Mouse (Mus musculus): ENCODE data around the gene Bves.
"Not testable (repeated sequence)": the region's sequence is repeated elsewhere in the genome, so short reads cannot be mapped to it uniquely, and the experiment has no call there.

Bves gene

DNA sequence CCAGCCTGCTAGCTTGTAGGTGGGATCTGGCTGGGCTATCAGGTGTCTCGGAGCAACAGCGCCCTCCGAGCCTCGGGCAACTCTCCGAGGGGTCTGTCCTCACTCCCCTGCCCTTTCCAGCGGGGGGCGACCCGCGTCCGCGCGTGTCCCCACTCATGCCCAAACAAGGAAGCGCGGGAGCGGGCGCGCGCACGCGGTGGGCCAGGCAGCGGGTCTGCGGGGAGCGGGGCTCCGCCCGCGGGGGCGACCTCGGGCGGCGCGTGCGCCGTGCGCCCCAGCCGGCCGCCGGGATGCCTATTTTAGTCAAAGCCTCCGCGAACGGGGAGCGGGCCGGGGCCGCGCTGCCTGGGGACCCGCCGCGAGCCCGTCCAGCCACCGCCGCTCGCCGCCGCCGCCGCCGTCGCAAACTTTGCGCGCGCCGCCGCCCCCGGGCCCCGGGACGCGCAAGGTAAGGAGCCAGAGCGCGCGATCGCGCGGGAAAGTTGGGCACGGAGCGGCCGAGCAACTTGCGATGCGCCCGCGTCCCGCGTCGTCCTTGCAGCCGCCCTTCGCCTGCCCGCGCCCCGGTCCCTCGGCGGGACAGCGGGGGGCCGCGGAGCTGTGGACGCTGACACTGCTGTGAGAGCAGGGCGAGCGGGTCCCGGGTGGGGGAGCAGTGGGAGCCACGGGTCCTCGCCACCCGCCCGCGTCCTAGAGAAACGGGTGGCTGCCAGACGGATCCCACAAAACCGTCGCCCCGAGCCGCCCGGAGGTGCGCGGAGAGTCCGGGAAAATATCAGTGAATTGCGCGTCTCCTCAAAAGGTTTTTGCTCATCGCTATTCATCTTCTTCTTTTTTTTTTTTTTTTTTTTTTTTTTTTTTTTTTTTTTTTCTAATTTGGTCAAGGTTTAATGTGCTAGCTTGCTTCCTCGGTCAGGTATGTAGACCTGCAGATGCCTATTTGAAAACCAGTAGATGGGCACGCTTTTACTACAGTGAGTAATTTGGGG, at the start of gene Bves:
Gene Bves (plus strand): TSS at position 339 of the 989 bp plus-strand sequence.
- DNase-seq (ENCODE audit: low spot score in 2 of 2): no peak

DNA sequence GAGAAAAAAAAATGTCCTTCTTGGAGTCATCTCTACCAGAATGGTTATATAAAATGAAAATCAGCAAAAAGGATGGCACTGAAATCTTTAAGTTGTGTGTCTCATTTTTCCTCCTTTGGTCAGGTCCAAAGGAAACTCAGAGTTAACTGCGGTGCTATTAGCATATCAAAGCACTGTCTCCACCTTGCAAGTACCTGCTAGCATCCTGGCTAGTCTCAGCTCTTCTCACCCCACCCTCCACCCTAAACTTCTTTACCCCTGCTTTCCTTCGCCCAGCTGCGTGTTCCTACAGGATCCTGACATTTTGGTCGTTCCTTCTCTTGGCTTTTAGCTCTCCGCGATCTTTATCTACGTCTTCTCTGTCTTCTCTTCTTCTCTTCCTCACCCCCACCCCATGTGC, 47.2 kb upstream of the Bves start:
- no peak for DNase-seq (ENCODE audit: low spot score in 2 of 2)

DNA sequence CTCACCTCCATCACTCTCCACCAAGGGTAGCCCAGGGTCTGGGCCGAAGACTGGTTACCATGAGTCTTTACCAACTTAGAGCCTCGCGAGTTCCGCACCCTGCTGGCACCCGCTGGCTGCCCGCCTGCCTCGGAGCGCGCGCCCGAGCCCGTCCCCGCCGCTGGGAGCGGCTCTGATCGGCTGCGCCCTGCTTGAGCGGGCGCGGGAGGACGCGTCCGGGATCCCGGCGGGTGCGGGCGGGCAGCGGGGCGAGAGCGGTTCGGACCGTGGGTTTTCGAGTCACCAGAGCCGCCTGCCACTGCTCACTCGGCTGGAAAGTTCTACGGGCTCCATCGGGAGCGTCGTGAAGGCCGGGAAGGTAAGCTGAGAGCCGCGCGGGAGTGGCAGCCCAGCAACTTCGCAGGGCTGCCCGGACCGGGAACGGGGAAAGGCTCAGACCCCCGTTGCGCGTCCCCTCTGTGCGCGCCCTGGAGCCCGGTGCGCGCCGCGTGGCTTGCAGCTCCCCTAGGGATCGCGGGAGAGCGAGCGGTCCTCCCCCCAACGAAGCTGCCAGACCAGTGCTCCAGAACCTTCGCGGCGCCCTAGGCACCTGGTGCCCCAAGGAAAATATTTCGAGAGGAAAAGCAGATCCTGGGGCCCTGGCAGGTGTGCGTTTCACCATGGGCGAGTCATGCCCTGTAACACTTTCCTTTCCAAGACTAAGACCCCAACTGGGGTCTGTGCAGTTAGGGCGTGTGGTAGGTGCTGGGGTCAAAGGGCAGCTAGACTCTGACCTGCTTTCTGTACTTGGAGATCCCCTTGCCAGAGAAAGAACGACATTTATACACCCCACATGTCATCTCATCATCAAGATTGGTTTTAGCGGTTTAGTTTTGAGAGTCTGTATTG, 46.1 kb upstream of the Bves start:
- no peak for DNase-seq (ENCODE audit: low spot score in 2 of 2)

DNA sequence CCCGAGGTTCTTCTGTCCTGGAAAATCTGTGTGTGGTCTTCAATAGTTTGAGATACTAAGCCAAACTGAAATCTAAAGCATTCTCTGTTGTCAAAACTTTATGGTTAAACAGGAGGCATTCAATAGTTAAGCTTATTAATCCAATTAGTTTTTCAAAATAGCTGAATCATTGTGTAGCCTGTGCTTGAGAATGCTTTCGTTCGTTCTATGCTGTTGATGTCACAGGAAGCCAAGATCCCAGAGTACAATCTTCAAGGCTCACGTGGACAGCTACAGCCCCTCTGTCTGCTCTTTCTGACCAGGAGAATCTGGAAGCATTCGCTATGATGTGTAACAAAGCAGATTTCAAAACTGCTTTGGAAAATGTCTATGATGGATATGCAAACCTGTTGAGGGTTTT, 45.0 kb upstream of the Bves start:
- no peak for DNase-seq (ENCODE audit: low spot score in 2 of 2)

DNA sequence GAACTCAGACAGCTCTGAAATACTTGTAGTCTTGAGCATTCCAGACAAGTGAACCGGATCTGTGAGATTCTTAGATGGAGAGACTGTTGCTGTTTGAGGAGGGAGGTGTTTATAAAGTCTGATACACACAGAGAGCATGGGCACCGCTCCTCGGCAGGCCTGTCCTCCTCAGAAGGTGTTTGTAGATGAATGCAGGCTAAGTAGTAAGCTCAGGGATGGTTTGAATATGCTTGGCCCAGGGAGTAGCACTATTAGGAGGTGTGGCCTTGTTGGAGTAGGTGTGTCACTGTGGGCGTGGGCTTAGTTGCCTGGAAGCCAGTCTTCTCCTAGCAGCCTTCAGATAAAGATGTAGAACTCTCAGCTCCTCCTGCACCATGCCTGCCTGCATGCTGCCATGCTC, 43.4 kb upstream of the Bves start:
- DNase-seq (ENCODE audit: low spot score in 2 of 2): not testable (repeated sequence)

DNA sequence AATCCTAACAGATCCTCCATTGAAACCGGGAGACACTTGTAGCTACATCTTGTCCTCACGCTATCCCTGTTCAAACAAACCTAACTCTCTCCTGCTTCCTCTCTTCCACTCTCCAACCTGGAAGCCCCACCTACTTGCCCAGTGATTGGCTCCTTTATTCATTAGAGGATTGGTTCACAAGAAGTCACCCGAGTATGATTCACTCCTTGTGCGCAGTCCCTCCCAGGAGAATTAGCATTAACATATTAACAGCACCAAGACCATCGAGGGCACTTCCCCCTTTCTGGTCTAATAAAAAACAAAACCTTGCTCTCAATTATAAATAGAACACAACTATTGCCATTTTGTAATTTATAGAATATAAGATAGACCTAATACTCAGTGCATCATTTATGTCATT, 40.5 kb upstream of the Bves start:
- no peak for DNase-seq (ENCODE audit: low spot score in 2 of 2)

DNA sequence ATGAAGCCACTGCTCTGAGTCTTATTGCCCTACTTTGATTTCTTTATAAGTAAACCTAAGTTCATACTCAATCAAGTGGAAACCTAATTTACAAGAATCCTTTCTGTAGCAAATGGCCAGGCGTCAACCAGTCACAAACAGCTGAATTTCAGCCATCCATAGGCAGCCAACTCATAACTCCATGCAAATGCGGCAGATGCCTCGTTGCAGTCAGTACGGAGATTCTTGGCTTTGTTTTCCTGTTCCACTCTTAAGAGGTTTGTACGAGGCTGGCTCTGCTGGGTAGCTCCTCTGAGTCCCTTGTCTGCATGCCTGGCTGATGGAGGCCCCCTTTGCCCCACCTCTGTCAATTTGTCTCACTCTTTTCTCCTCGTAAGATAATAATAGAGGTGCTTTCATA, 37.1 kb upstream of the Bves start:
- no peak for DNase-seq (ENCODE audit: low spot score in 2 of 2)

DNA sequence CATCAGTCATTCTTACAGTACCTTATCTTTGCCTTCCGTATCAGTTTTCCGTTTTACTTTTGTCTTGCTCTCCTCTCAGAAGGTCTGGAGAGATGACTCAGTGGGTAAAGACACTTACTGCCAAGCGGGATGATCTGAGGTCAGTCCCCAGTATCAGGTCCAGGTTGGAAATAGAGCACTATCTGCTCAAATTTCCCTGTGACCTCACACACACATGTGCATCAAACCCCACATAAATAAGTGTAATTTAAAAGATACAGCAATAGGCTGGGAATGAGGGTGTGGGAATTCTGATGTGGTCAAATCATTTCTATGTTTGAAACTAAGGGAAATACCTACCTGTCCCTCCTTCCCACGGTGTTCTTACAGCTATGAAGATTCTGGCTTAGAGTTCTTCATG, 36.1 kb upstream of the Bves start:
- DNase-seq (ENCODE audit: low spot score in 2 of 2): no peak

DNA sequence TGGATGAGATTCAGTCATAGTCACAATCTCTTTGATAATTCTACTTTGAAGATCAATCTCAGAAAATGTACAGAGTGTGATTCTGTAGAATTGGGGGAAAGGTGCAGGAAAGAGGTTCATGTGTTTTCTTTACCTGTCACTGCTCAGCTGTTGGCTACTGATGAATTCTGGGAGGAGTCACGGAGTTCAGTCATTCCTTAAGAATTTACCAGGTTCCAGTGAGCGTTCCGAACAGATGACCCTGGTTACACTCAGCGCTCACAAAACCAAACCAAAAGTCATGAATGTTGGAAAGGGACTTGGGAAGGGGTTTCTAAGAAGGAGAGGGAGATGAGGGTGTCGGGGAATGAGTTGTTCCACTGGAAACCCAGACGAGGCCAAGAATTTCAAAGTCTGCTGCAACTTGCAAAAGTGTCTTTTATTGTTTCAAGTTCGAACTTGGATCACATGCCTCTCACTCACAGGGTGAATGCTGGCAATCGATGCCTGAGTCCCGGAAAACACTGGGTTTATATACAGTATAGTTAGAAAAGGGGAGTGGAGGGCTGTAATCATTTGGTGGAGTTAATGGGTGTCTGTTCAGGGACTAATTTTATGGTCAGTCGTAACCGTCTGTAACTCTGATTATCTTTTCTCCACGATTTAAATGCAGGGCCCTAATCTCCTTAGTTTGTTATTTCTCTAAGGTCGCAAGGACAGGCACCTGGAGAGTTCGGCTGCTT, 32.1 kb upstream of the Bves start:
- DNase-seq (ENCODE audit: low spot score in 2 of 2): no peak

DNA sequence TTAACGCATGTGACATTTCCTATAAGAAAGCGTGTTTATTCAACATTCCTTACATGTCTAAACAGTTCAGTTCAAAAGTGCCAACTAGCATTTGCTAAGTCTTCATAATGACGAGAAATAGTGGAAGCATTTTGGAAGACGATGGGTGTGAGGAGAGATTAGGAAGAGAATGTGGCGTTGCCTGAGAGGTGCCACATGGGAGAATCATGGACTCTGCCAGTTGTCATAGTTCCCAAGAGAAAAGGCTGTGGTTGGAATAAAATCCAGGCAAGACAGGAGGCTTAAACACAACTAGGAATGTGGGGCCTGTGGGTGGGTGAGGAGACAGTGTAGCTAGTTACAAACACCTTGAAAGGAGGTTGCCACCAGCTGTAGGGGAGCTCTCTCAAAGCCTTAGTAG, 30.4 kb upstream of the Bves start:
- DNase-seq (ENCODE audit: low spot score in 2 of 2): no peak

DNA sequence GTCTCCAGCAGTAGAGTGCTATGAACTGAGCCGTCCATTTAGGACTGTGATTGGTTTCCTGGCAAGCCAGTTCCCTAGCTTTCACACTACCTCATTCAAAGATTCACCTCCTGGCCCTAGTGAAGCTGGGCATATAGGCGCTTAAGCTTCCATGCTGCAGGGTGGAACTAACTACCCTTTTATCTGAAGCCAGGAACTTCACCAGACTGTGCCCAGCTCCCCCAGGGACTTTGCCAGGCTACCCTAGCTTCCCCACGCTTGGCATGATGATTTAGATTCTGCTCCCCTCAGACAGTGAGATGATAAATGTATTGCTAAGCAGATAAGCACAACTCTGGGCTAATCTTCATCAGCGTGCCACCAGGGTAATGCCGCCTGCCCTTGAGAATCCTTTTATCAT, 24.4 kb upstream of the Bves start:
- no peak for DNase-seq (ENCODE audit: low spot score in 2 of 2)

DNA sequence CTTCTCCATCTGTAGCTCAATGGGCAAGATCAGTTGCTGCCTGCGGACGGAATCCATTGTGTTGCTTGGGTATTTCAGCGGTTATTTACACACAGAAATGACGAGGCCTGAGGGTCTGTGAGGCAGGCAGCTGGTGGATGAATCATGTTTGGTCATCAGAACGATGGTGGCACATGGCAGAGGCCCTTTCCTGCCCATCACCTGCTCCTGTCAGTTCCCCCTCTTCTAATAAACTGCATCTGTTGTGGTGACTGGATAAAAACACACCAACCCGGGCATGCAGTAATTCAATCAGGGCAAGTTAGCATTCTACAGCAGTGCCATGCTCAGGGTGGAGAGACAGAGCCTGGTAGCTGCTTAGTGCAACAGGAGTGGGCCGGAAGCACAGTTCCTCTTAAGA, 23.9 kb upstream of the Bves start:
- DNase-seq (ENCODE audit: low spot score in 2 of 2): no peak

DNA sequence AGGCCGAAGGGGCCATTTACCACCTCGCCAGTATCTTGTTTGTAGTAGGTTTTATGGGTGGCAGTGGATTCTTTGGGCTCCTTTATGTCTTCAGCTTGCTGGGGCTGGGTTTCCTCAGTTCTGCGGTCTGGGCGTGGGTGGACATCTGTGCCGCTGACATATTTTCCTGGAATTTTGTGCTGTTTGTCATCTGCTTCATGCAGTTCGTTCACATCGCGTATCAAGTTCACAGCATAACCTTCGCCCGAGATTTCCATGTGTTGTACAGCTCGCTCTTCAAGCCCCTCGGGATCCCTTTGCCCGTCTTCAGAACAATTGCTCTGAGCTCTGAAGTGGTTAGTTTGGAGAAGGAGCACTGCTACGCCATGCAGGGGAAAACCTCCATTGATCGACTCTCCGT, 20.7 kb upstream of the Bves start:
- no peak for DNase-seq (ENCODE audit: low spot score in 2 of 2)

DNA sequence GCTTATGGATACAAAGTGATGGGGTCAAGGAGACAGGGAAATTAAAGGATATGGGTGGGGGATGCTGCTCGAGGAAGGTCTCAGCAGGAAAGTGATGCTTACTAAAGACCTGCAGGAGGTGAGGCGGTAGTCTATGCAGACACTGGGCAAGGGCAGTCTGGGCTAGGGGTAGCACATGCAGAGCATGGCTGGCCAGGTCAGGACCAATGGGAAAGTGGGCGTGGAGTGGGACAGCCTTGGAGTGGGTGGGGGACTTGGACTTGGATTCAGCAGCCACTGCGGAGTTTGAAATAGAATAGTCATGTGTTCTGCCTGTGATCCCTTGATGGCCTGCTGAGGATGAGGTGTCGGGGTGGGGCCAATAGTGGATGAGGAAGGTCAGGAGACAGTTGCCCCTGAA, 16.6 kb upstream of the Bves start:
- no peak for DNase-seq (ENCODE audit: low spot score in 2 of 2)

DNA sequence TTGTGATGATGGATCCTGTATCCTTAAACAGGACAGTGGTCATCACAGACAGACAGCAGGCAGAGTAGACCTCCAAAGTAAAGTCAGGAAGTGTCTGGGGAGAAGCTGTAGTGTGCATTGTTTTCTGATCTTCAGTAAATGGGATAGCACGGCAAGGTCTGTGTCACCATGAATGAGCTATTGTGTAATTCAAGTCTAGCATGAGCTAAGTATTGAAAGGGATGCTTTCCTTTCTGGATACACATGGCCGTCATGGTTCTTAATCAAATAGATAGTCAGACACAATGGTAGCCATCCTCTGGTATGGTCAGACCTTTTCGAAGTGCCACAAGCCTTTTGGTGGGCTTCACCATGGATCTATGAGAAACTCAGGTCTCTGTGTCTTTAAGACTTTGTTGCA, 15.3 kb upstream of the Bves start:
- no peak for DNase-seq (ENCODE audit: low spot score in 2 of 2)

DNA sequence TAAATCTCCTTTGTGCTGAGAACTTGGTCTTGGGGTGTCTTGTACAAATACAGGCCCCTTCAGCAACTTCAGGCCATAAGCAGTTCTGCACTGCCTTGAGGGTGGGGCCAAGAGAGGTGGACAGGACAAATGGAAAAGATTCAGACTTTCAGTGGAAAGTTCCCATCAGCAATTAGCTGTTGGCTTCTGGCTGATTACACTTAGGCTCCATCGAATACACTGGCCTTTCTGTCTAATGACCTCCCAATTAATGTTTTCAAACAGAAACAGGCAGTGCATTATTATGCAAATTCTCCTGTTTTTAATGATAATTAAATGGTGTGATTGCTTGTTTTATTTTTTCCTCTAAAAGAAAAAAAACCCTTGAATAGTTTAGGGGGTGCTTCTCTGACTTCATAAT, 11.4 kb upstream of the Bves start:
- DNase-seq (ENCODE audit: low spot score in 2 of 2): no peak

DNA sequence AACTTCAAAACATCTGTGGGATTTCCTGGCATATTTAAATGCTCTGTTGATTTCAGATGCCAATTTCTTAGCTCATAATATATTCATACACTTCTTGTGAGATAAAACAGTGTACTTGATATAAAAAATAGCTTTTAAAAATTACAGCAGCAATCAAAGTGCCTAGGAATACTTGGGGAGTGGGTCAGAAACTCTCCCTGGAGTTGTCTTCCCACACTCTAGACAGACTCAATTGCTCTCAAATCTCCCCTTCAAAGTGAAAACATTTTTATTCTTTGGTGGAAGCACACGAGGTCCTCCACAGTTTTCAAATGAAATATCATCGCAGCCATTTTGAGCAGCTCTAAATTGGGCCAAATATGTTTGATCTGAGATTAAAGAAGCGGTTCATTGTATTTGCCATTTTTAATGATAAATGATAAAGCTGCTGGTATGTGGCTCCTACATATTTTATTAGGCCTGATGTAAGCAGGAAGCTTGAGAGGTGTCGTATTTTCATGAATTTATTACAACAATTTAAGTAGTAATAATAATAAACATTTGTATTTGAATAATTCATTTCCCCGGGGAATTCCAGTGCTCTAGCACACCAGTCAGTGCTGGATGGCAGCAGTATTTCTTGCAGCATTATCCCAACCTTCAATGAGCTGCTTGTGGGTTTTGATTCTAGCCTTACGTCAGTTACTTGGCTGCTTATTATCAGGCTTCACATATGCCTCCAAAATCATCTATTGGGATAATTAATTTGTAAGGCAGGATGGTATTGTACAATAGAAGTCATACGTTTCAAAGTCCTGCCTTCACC, 7.2 kb upstream of the Bves start:
- DNase-seq (ENCODE audit: low spot score in 2 of 2): no peak

DNA sequence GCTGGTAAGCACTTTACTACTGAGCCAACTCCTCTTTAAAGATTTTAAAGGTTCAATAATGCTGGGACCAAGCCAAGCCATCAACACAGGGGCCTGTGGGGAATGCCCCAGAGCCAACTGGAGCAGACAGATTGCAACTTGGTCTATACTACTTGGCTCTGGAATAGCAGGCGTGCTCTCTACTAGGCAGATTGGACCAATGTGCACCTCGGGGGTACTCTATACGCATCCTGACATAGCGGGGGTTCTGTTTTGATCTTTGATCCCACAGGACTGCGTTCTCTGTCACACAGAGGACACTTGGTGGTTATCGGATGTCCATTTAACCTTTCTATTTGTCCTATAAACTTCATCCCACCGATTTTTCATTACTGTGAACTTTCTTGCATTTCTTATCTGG, 647 bp upstream of the Bves start:
- DNase-seq (ENCODE audit: low spot score in 2 of 2): no peak

DNA sequence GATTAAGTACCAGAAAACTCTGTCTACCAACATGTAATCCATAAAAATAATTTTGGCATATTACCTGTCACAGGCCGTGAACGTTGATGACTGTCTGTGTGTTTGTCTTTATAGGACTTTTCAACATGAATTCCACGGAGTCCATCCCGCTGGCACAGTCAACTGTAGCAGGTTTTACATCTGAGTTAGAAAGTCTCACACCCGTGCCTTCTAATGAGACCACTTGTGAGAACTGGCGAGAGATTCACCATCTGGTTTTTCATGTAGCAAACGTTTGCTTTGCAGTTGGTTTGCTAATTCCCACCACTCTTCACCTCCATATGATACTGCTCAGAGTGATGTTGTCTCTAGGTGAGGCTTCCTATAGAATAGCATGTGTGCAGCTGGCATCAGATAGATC, 3.5 kb downstream of the Bves start:
- no peak for DNase-seq (ENCODE audit: low spot score in 2 of 2)

DNA sequence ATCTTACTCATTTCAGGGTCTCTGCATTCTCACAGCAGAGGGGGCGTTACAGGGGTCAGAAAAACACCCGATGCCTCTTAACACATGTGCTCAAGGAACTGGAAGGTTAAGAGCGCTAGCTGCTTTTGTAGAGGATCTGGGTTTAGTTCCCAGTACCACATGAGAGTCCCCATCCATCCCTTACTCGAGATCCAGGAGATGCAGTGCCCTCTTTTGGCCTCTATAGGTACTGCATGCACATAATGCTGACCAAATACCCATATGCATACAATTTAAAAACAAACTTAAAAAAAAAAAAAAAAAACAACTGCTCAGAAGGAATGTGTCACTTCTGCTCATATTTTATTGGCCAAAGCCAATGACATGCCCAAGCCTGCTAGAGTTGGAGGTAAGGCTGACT, 8.8 kb downstream of the Bves start:
- no peak for DNase-seq (ENCODE audit: low spot score in 2 of 2)

DNA sequence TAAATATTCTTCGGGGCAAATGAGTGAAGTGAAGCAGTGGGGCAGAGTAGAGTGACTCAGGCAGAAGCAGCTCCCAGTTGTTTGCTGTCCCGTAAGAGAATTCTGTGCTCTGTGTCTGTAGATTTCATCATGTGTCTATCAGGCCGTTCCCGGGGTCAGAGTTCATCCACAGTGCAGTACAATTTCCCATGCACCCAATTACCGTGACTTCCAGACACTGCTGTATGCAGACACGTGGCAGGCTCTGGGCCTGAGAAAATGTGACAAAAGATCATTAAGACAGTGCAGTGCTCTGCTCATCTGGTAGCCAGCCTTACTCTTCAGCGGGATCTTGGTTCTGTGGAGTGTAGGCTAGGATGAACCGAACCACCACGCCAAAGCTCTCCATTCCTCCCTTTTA, 9.6 kb downstream of the Bves start:
- DNase-seq (ENCODE audit: low spot score in 2 of 2): no peak
